Mouse (Mus musculus): ENCODE data around the gene Mgat4b. TPM values are rescaled to one million over a fixed set of nuclear protein-coding genes. Genes with fewer than 3 reads are reported as not detected.

The Mgat4b gene
- polyA plus RNA-seq, 1 experiment from 2014 or later, result 56.0 TPM

Small RNA genes within 50 kb of the gene (microRNA-seq; reads per million reads assigned to microRNA genes)
- gene Mir6919, result 1.3 reads per million

Other genes with a start within 250 kb of the Mgat4b start
- 72.0 and 78.1 TPM in 2 replicates for gene Rnf130, start 185.5 kb upstream of the Mgat4b start, polyA plus RNA-seq (2014; fragmentation: Nextera tagmentation; extraction: Ambion mirVana)
- 35.7 and 38.2 TPM in 2 replicates for gene Tbc1d9b, start 79.5 kb upstream of the Mgat4b start, polyA plus RNA-seq (2014; fragmentation: Nextera tagmentation; extraction: Ambion mirVana)
- 34.4 and 37.7 TPM in 2 replicates for gene Mrnip, start 36.4 kb upstream of the Mgat4b start, polyA plus RNA-seq (2014; fragmentation: Nextera tagmentation; extraction: Ambion mirVana)
- 365 and 385 TPM in 2 replicates for gene Sqstm1, start 63 bp upstream of the Mgat4b start, polyA plus RNA-seq (2014; fragmentation: Nextera tagmentation; extraction: Ambion mirVana)
- gene Ltc4s, start 27.7 kb downstream of the Mgat4b start, polyA plus RNA-seq (2014; fragmentation: Nextera tagmentation; extraction: Ambion mirVana), result 1.6 and 4.5 TPM in 2 replicates
- gene Maml1, start 81.4 kb downstream of the Mgat4b start, polyA plus RNA-seq (2014; fragmentation: Nextera tagmentation; extraction: Ambion mirVana), result 4.4 and 4.6 TPM in 2 replicates
- gene Canx, start 114.8 kb downstream of the Mgat4b start, polyA plus RNA-seq (2014; fragmentation: Nextera tagmentation; extraction: Ambion mirVana), result 239 and 252 TPM in 2 replicates
- 0.68 and 1.3 TPM in 2 replicates for gene Cby3, start 143.6 kb downstream of the Mgat4b start, polyA plus RNA-seq (2014; fragmentation: Nextera tagmentation; extraction: Ambion mirVana)
- 429 and 439 TPM in 2 replicates for gene Hnrnph1, start 166.1 kb downstream of the Mgat4b start, polyA plus RNA-seq (2014; fragmentation: Nextera tagmentation; extraction: Ambion mirVana)
- gene Rufy1, start 220.2 kb downstream of the Mgat4b start, polyA plus RNA-seq (2014; fragmentation: Nextera tagmentation; extraction: Ambion mirVana), result 27.0 and 27.7 TPM in 2 replicates